Mouse (Mus musculus): ENCODE measurements around the gene Hdac7.

DNA sequence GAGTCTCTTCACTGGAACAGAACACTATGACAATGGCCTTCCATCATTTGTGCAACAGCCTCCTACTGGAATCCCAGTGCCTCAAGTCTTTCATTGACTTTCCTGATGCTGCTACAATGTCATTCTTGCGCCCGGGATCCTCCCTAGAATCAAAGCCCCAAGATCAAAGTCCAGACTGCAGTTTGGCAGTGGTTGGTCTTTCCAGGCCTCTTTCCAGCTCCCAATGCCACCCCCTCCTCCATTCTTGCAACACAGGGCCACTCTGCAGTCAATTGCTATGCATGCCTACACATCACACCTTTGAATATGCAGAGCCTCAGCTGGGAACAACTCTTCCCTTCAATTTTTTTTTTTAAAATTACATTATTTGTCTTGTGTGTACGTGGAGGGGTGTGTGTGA, 16.1 kb upstream of the Hdac7 start:
- no peak for TF ChIP-seq POLR2A (IDR thresholded peaks at IDR 0.05; ENCODE audit: borderline replicate concordance, extremely low read depth, low read depth, low read length)
- TF ChIP-seq CTCF (IDR thresholded peaks at IDR 0.05; ENCODE audit: insufficient read depth, low read length) = no peak
